Mouse (Mus musculus): ENCODE results near the gene St6galnac5. TPM values are rescaled to one million over a fixed set of nuclear protein-coding genes. Genes with fewer than 3 reads are reported as not detected.

The St6galnac5 gene
- polyA plus RNA-seq, 1 experiment from 2014 or later = 0.11 TPM

DNA sequence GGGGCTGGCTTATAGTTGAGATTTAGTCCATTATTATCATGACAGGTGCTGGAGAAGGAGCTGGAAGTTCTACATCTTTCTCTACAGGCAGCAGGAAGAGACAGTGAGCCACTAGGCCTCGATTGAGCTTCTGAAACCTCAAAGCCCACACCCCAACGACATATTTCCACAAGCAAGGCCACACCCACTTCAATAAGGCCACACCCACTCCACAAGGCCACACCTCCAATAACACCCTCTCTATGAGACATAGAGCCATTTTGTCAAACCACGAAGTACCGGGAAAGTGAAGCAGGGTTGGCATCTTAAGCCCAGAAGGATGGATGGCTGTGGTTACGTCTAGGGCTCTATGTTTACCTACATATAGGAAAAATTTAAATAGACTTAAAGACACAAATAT is 84.8 kb downstream of the St6galnac5 start:
- no peak overlapping the region for H3K9ac ChIP-seq (ENCODE audit: low read length)
- no peak overlapping the region for H3K27ac ChIP-seq (ENCODE audit: low read length)
- no peaks in the 10 kb centered on the region for H3K27me3 ChIP-seq (ENCODE audit: control insufficient read depth, insufficient read depth, low read length)
- no peak overlapping the region for H3K4me3 ChIP-seq (ENCODE audit: low read length)
- no peak for ATAC-seq (replicated peaks; ENCODE audit: extremely low read depth, insufficient read depth, low FRiP score)
- no peak overlapping the region for H3K4me2 ChIP-seq (ENCODE audit: low read depth, low read length)
- WGBS = 72% methylated on average over 5 of the region's 5 CpGs
- H3K4me1 ChIP-seq (ENCODE audit: control insufficient read depth, insufficient read depth, low read length) = no peaks in the 10 kb centered on the region
- H3K36me3 ChIP-seq (ENCODE audit: control insufficient read depth, insufficient read depth) = no peaks in the 10 kb centered on the region
- no peaks in the 10 kb centered on the region for H3K9me3 ChIP-seq (replicated peaks; ENCODE audit: control insufficient read depth, low read length)

DNA sequence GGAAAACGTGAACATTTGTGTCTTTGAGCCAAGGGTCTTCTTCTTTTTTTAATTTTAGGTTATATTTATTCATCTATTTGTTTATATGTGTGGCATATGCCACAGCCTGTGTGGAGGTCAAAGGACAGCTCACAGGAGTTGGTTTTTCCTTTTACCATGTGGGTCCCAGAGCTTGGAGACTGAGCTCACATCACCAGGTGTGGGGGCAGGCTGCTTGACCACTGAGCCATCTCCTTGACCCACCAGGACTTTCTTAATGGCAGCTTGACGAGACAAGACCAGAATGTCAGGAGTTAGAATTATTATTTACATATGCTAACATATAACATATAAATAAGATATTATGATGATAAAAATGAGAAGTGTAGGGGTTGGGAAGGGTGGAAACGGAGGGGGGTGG is 85.9 kb downstream of the St6galnac5 start:
- H3K27me3 ChIP-seq (ENCODE audit: control insufficient read depth, insufficient read depth, low read length) = no peaks in the 10 kb centered on the region
- H3K4me3 ChIP-seq (ENCODE audit: low read length) = no peak overlapping the region
- no peaks in the 10 kb centered on the region for H3K9me3 ChIP-seq (replicated peaks; ENCODE audit: control insufficient read depth, low read length)
- no peak overlapping the region for H3K9ac ChIP-seq (ENCODE audit: low read length)
- H3K4me2 ChIP-seq (ENCODE audit: low read depth, low read length) = no peak overlapping the region
- no peaks in the 10 kb centered on the region for H3K36me3 ChIP-seq (ENCODE audit: control insufficient read depth, insufficient read depth)
- H3K4me1 ChIP-seq (ENCODE audit: control insufficient read depth, insufficient read depth, low read length) = no peaks in the 10 kb centered on the region
- ATAC-seq (replicated peaks; ENCODE audit: extremely low read depth, insufficient read depth, low FRiP score) = no peak
- no peak overlapping the region for H3K27ac ChIP-seq (ENCODE audit: low read length)
- 65% methylated on average over 3 of the region's 3 CpGs for WGBS

DNA sequence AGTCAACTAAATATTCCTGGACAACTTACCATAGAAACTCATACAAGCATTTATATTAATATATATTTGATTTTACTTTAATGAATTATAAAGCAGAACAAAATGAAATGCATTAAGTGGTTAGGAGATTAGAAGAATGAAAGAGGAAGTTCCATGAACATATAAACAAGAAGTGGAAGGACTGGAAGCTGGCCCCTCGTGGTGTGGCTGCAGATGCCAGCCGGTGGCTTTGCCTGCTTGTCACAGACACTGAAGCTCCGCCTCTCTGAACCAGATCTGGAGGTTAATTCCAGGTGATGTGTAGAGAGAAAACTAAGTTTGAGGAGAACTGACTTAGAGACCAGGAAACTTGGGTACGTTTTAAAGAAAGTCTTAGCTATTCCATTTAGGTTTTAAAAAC is 87.1 kb downstream of the St6galnac5 start:
- no peaks in the 10 kb centered on the region for H3K4me1 ChIP-seq (ENCODE audit: control insufficient read depth, insufficient read depth, low read length)
- no peaks in the 10 kb centered on the region for H3K36me3 ChIP-seq (ENCODE audit: control insufficient read depth, insufficient read depth)
- no peak overlapping the region for H3K4me3 ChIP-seq (ENCODE audit: low read length)
- ATAC-seq (replicated peaks; ENCODE audit: extremely low read depth, insufficient read depth, low FRiP score) = no peak
- no peaks in the 10 kb centered on the region for H3K9me3 ChIP-seq (replicated peaks; ENCODE audit: control insufficient read depth, low read length)
- H3K9ac ChIP-seq (ENCODE audit: low read length) = no peak overlapping the region
- 40% methylated on average over 4 of the region's 4 CpGs for WGBS
- H3K27ac ChIP-seq (ENCODE audit: low read length) = no peak overlapping the region
- H3K27me3 ChIP-seq (ENCODE audit: control insufficient read depth, insufficient read depth, low read length) = no peaks in the 10 kb centered on the region
- H3K4me2 ChIP-seq (ENCODE audit: low read depth, low read length) = no peak overlapping the region

DNA sequence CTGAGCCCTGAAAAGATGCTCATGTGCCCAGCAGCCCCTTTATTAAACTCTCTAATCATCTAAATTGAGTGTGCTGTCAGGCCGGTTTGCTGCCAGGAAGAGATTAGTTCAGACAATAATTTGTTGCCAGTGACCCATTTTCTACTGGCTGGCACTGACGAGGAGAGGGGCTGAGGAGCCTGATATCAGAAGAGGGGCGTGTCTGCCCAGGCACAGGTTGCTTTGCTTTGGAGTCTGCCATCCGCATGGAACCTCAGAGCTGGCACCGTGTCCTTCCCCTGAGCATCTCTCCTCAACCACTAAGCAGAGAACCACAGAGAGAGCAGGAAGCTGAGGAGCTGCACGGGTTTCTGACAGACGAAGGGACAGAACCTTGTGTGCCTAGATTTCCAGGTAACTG is 93.9 kb downstream of the St6galnac5 start:
- 57% methylated on average over 7 of the region's 7 CpGs for WGBS

DNA sequence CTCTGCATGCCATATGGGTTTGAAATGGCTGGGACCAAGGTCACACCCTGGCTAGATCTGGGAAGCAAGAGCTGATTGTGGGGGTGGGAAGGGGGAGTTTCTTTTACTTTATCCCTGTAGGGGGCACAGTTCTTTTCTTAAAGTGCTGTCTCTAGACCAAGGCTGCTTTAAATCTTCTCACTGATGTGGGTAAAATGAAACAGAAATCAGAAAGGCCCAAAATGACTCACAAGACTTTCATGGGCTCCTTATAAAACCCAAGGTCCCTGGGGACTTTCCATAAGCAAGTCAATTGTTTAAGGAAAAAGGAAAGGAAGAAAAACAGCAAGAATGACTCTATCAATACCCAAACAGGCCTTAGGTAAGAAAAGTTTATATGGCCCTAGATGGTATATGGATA is 95.3 kb downstream of the St6galnac5 start:
- Histone ChIP-seq H3K36me3 (ENCODE audit: control insufficient read depth, insufficient read depth) (no peaks in the 10 kb centered on the region), H3K4me1 (ENCODE audit: control insufficient read depth, insufficient read depth, low read length) (peaks cover 5% of the 10 kb centered on the region), H3K4me2 (ENCODE audit: low read depth, low read length) (no peak overlapping the region), H3K9me3 (replicated peaks; ENCODE audit: control insufficient read depth, low read length) (no peaks in the 10 kb centered on the region), H3K27me3 (ENCODE audit: control insufficient read depth, insufficient read depth, low read length) (no peaks in the 10 kb centered on the region), H3K4me3 (ENCODE audit: low read length) (no peak overlapping the region), H3K9ac (ENCODE audit: low read length) (no peak overlapping the region), H3K27ac (ENCODE audit: low read length) (no peak overlapping the region)
- no peak for ATAC-seq (replicated peaks; ENCODE audit: extremely low read depth, insufficient read depth, low FRiP score)

More for the DNA sequence above, 93.9 kb downstream of the St6galnac5 start:
- ATAC-seq (replicated peaks; ENCODE audit: extremely low read depth, insufficient read depth, low FRiP score) = no peak
- Histone ChIP-seq H3K9me3 (replicated peaks; ENCODE audit: control insufficient read depth, low read length) (no peaks in the 10 kb centered on the region), H3K4me2 (ENCODE audit: low read depth, low read length) (no peak overlapping the region), H3K27me3 (ENCODE audit: control insufficient read depth, insufficient read depth, low read length) (no peaks in the 10 kb centered on the region), H3K36me3 (ENCODE audit: control insufficient read depth, insufficient read depth) (no peaks in the 10 kb centered on the region), H3K4me3 (ENCODE audit: low read length) (no peak overlapping the region), H3K4me1 (ENCODE audit: control insufficient read depth, insufficient read depth, low read length) (peaks cover 5% of the 10 kb centered on the region), H3K27ac (ENCODE audit: low read length) (no peak overlapping the region), H3K9ac (ENCODE audit: low read length) (no peak overlapping the region)

DNA sequence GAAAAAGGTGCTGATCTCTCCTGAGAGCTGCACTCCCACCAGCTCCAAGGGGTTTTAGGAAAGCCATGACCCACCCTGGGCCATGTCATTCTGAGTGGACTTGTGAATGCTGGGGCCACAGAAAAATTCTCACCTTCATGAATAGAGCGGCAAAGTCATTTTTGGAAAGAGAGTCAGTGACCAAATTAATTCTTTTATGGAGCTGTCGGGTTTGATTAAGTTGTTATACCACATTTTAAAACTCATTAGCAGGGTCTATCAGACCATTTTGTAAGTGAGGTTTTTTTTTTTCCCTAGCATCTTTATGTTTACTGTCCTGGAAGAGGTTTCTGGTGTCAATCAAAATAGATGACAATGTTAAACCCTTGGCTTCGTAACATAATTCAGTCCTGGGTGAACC is 98.5 kb downstream of the St6galnac5 start:
- no peak overlapping the region; the same call in 1 of the 2 replicates for H3K4me2 ChIP-seq (ENCODE audit: low read depth, low read length)
- peaks cover 5% of the 10 kb centered on the region for H3K4me1 ChIP-seq (ENCODE audit: control insufficient read depth, insufficient read depth, low read length)
- 76% methylated on average over 3 of the region's 3 CpGs for WGBS
- no peak for ATAC-seq (replicated peaks; ENCODE audit: extremely low read depth, insufficient read depth, low FRiP score)
- H3K4me3 ChIP-seq (ENCODE audit: low read length) = no peak overlapping the region
- no peak overlapping the region for H3K27ac ChIP-seq (ENCODE audit: low read length)
- no peak overlapping the region for H3K9ac ChIP-seq (ENCODE audit: low read length)
- H3K9me3 ChIP-seq (replicated peaks; ENCODE audit: control insufficient read depth, low read length) = no peaks in the 10 kb centered on the region
- H3K27me3 ChIP-seq (ENCODE audit: control insufficient read depth, insufficient read depth, low read length) = no peaks in the 10 kb centered on the region
- no peaks in the 10 kb centered on the region for H3K36me3 ChIP-seq (ENCODE audit: control insufficient read depth, insufficient read depth)

DNA sequence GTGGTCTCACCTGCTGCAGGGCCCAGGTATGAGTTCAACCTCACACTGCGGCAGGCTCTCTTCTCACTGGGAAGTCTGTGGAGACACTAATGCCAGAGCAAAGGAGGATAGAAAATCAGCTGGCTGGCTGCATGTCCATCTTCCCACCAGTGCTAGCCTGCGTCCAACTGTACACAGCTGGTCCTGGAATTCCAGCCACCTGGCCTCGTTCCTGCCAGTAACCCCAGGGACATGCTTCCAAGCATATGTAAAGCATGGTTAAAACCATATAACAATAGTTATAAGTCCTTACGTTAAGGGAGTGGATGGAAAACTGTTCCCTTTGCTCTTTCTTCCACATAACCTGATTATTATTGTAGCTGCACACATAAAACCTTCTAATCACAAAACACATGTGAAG is 100.3 kb downstream of the St6galnac5 start:
- Histone ChIP-seq H3K4me3 (ENCODE audit: low read length) (no peak overlapping the region), H3K9ac (ENCODE audit: low read length) (no peak overlapping the region), H3K36me3 (ENCODE audit: control insufficient read depth, insufficient read depth) (no peaks in the 10 kb centered on the region), H3K4me2 (ENCODE audit: low read depth, low read length) (no peak overlapping the region), H3K27ac (ENCODE audit: low read length) (no peak overlapping the region), H3K4me1 (ENCODE audit: control insufficient read depth, insufficient read depth, low read length) (peaks cover 5% of the 10 kb centered on the region), H3K27me3 (ENCODE audit: control insufficient read depth, insufficient read depth, low read length) (no peaks in the 10 kb centered on the region), H3K9me3 (replicated peaks; ENCODE audit: control insufficient read depth, low read length) (no peaks in the 10 kb centered on the region)
- no peak for ATAC-seq (replicated peaks; ENCODE audit: extremely low read depth, insufficient read depth, low FRiP score)
- 65% methylated on average over 4 of the region's 4 CpGs for whole genome bisulfite sequencing

DNA sequence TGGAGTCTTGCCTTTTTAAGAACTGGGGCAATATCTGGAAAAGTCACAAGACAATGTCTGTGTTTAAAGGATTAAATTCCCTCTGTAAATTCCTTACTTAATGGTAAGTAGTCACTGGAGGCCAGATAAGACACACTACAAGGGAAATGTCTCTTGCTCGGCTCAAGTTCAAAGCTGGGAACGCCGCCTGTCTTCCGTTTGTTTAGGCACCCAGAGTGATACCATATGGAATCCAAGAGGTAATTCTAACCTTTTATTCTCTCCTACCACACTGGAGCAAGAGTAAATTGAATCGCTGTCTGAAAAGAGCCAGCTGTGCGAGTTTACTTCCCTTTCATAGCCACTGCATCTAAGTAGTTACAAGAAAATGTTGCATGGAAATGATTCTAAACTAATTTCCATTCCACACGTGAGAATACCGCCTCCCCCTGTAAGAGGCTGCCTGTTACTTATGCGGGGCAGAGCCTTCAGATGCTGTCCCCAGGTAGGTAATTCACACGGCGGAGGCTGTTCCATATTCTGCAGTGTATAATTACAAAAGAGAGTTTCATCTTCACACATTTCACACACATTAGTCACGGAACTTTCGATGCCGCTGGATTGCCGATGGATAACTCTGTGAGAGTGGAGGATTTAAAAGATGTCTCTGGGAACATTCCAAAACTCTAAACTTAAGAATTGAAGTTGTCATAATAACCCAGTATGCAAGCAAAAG is 101.8 kb downstream of the St6galnac5 start:
- no peak overlapping the region for H3K27ac ChIP-seq (ENCODE audit: low read length)
- no peaks in the 10 kb centered on the region for H3K27me3 ChIP-seq (ENCODE audit: control insufficient read depth, insufficient read depth, low read length)
- no peaks in the 10 kb centered on the region for H3K36me3 ChIP-seq (ENCODE audit: control insufficient read depth, insufficient read depth)
- no peaks in the 10 kb centered on the region for H3K9me3 ChIP-seq (replicated peaks; ENCODE audit: control insufficient read depth, low read length)
- 62% methylated on average over 15 of the region's 15 CpGs for WGBS
- H3K4me3 ChIP-seq (ENCODE audit: low read length) = no peak overlapping the region
- H3K4me1 ChIP-seq (ENCODE audit: control insufficient read depth, insufficient read depth, low read length) = peaks cover 5% of the 10 kb centered on the region
- ATAC-seq (replicated peaks; ENCODE audit: extremely low read depth, insufficient read depth, low FRiP score) = no peak
- H3K9ac ChIP-seq (ENCODE audit: low read length) = no peak overlapping the region
- H3K4me2 ChIP-seq (ENCODE audit: low read depth, low read length) = no peak overlapping the region

DNA sequence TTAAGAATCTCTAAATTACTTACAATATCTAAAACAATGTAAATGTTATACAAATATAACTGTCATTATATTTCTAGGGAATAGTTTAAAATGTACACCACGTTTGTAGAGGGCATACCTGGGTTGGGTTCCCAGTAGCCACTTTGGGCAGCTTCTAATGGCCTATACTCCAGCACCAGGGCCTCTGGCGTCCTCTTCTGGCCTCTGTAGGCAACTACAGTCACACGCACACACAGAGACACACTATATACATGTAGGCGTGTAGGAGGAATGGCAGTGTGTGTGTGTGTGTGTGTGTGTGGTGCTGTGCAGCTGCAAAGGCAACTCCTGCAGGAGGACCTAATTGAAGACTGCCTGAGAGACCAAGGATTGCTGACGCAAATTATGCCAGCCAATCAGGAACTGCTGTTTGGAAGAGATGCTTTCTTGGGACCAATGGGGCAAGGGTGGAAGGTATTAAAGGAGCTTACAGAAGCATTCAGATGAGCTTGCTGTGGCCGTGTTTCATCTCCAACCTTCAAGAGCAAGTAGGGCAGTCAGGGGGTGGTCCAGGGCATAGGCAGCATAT is 106.2 kb downstream of the St6galnac5 start:
- H3K4me3 ChIP-seq (ENCODE audit: low read length) = no peak overlapping the region
- H3K4me1 ChIP-seq (ENCODE audit: control insufficient read depth, insufficient read depth, low read length) = no peaks in the 10 kb centered on the region
- no peak overlapping the region for H3K9ac ChIP-seq (ENCODE audit: low read length)
- H3K36me3 ChIP-seq (ENCODE audit: control insufficient read depth, insufficient read depth) = no peaks in the 10 kb centered on the region
- H3K27ac ChIP-seq (ENCODE audit: low read length) = no peak overlapping the region
- H3K9me3 ChIP-seq (replicated peaks; ENCODE audit: control insufficient read depth, low read length) = no peaks in the 10 kb centered on the region
- ATAC-seq (replicated peaks; ENCODE audit: extremely low read depth, insufficient read depth, low FRiP score) = no peak
- no peak overlapping the region for H3K4me2 ChIP-seq (ENCODE audit: low read depth, low read length)
- WGBS = 86% methylated on average over 6 of the region's 6 CpGs
- no peaks in the 10 kb centered on the region for H3K27me3 ChIP-seq (ENCODE audit: control insufficient read depth, insufficient read depth, low read length)

Data from heart, embryonic 16.5 days (tissue).